Mouse (Mus musculus): ENCODE data around the gene Ptpro.

Ptpro gene

GRCm38 (mm10) chr6:137386935-137387334, 134.8 kb downstream of the Ptpro start:
- WGBS = 68% methylated on average over 4 of the region's 4 CpGs

GRCm38 (mm10) chr6:137395075-137395474, 143.0 kb downstream of the Ptpro start:
- WGBS = 80% methylated on average over 7 of the region's 7 CpGs

- 80% methylated on average over 4 of the region's 4 CpGs for WGBS
These were observed 144.1 kb downstream of the Ptpro start for GRCm38 (mm10) chr6:137396106-137396793.

GRCm38 (mm10) chr6:137397358-137397757, 145.2 kb downstream of the Ptpro start:
- 84% methylated on average over 2 of the region's 2 CpGs for WGBS

- 88% methylated on average over 4 of the region's 4 CpGs for WGBS
These were observed 152.1 kb downstream of the Ptpro start for GRCm38 (mm10) chr6:137404196-137404595.

GRCm38 (mm10) chr6:137405690-137406089, 153.6 kb downstream of the Ptpro start:
- 72% methylated on average over 2 of the region's 2 CpGs for WGBS

- WGBS = 53% methylated on average over 3 of the region's 3 CpGs
These were observed 158.4 kb downstream of the Ptpro start for GRCm38 (mm10) chr6:137410510-137410909.

GRCm38 (mm10) chr6:137411901-137412378, 159.8 kb downstream of the Ptpro start:
- WGBS = 44% methylated on average over 2 of the region's 2 CpGs

GRCm38 (mm10) chr6:137413045-137413444, 160.9 kb downstream of the Ptpro start:
- WGBS = 74% methylated on average over 2 of the region's 2 CpGs

GRCm38 (mm10) chr6:137414531-137415405, 162.6 kb downstream of the Ptpro start:
- WGBS = 47% methylated on average over 13 of the region's 13 CpGs

- 90% methylated on average over 4 of the region's 4 CpGs for WGBS
These were observed 170.7 kb downstream of the Ptpro start for GRCm38 (mm10) chr6:137422777-137423176.

GRCm38 (mm10) chr6:137423830-137424229, 171.7 kb downstream of the Ptpro start:
- 54% methylated on average over 10 of the region's 10 CpGs for WGBS

GRCm38 (mm10) chr6:137425500-137426432, 173.6 kb downstream of the Ptpro start:
- WGBS = 75% methylated on average over 14 of the region's 14 CpGs

- WGBS = 53% methylated on average over 14 of the region's 14 CpGs
These were observed 181.5 kb downstream of the Ptpro start for GRCm38 (mm10) chr6:137433521-137434137.

- 89% methylated on average over 4 of the region's 4 CpGs for WGBS
These were observed 185.4 kb downstream of the Ptpro start for GRCm38 (mm10) chr6:137437486-137437885.

GRCm38 (mm10) chr6:137437902-137438580, 185.9 kb downstream of the Ptpro start:
- 76% methylated on average over 16 of the region's 16 CpGs for WGBS

GRCm38 (mm10) chr6:137440559-137441486, 188.7 kb downstream of the Ptpro start:
- WGBS = 69% methylated on average over 19 of the region's 19 CpGs

GRCm38 (mm10) chr6:137443089-137443488, 191.0 kb downstream of the Ptpro start:
- WGBS = 90% methylated on average over 12 of the region's 12 CpGs

GRCm38 (mm10) chr6:137446116-137446515, 194.0 kb downstream of the Ptpro start:
- WGBS = 71% methylated on average over 7 of the region's 7 CpGs
